Mouse (Mus musculus) cerebellum, postnatal 36 days (tissue): ENCODE measurements around the gene Sema5b.
"Not testable (repeated sequence)": the region's sequence is repeated elsewhere in the genome, so short reads cannot be mapped to it uniquely, and the experiment has no call there.

Experiments used
- DNase-seq, 2 experiments: peaks; one replicate each; pipeline ENCODE4 v3.0.0; 2021 to 2022; ENCODE audit warnings: mixed read lengths in 2 of 2

The Sema5b gene

DNA sequence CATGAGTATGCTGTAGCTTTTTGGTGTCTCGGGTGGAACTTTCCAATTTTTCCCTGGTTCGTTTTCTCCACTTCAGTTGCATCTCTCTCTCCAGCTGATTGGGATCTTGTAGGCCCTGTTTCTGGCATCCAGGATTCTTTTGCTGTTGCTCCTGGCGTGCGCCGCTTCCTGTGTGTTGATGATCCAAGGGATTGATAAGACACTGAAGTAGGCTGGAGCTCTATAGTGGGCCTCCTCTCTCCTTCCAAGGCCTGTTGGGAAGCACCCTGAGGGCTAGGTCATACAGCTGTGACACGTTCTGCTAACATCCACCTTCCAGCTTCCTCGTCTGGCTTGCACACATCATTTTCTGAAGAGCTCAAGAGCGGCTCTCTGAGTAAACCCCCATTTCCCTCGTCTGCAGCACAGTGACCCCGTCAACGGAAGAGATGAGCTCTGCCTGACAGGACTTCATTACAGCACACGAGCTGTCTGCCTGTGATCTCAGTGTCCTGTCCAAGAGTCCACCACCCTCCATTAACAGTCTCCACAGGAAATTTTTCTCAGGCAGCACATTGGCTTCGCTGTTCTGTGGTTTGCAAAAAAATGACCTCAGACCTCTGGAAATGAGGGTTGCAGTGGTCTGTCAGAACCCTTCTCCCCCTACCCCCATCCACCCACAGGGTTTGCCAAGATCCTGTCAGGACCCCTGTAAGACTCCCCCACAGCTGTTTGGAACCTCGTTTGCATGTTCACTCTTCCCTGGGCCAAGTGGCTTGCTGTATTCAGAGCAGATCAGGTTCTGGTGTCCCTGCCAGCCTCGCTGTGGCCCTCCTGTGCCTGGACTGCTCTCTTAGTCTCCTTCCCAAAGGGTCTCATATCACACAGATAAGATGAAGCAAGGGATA is 14.9 kb downstream of the Sema5b start:
- DNase-seq, result no peak

DNA sequence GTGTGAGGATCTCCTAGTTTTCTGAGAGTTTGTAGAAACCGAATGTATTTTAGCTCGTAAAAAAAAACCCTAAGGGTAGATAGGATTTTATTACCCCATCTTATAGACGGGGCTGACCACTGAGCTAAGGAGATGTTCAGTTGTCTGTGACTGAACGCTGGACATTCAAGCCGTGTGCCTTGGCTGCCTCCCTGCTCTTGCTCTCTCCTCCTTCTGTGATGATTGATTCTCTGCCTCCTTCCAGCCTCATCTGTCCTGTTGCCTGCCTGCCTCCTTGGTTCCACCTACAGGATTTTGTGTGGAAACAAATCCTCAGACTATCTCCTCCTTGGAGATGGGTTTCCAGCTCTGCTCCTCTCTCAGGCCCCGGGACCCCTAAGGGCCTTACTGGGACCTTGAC is 16.1 kb downstream of the Sema5b start:
- no peak for DNase-seq

DNA sequence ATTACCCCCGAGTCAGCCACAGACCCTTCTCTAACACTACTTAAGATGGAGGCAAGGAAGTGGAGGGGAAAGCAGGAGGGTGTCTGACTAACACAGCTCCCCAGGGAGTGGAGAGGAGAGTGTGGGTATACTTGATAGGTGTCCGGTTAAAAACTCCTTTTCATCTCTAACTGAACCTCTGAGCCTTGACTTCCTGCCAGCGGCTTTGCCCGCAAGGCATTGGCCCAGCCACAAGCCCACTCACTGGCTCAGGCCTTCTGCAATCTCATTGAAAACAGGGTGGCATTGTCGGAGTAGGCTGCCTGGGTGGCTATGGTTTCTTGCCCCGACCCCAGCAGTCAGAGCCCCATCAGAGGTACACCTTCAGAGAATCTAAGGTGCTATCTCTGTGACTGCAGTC is 20.6 kb downstream of the Sema5b start:
- DNase-seq, result no peak

GRCm38 (mm10) chr16:35564246-35564905 is 23.4 kb downstream of the Sema5b start:
- DNase-seq, result no peak

DNA sequence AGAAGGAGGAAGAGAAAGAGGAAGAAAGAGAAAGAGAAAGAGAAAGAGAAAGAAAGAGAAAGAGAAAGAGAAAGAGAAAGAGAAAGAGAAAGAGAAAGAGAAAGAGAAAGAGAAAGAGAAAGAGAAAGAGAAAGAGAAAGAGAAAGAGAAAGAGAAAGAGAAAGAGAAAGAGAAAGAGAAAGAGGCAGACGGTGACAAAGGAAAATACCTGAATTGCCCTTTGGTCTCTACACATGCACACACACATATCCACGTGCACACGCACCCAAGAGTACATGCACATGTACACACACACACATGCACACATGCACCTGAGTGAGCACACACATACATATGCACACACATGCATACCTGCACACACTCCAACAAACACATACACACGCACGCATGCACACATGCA is 24.7 kb downstream of the Sema5b start:
- DNase-seq, result not testable (repeated sequence)

GRCm38 (mm10) chr16:35568225-35568880 is 27.4 kb downstream of the Sema5b start:
- no peak for DNase-seq

- DNase-seq, result no peak
Measured at GRCm38 (mm10) chr16:35569347-35569746, 28.4 kb downstream of the Sema5b start.

- DNase-seq, result no peak
Measured at GRCm38 (mm10) chr16:35569758-35570157, 28.8 kb downstream of the Sema5b start.

DNA sequence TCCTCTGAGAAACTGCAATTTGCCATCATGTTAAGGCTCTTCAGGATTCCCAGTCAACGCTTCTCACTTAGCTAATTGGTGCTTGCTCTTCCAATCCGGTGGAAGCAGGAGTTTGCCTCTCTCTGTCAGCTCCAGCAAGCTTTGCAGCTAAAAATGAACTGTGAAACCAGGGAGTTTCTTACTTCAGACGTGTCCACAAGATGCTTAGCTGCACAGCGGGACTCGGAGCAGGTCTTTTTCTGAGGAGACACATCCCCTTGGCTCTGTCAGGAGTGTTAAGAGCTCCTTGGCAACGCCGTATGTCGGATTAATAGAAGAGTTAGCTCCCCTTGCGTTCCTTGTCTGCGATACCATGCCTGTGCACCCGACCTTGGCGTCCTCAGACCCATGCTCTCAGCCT is 29.7 kb downstream of the Sema5b start:
- no peak for DNase-seq

DNA sequence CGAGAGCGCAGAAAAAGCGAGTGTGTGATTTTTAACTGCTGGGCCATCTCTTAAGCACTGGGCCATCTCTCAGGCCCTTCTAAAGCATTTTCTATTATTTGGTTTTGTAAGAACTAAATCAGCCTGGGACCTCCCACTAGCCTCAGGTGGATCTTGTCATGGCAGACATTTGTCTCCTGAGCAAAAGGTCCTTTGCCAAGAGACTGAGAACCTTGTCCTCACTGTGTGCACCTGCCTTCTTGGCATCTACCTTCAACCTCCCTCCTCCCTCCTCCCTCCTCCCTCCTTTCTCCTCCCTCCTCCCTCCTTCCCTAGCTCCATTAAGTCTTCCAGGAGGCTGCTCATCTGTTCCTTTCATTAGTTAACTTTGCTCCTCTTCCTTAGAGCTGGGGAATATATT is 32.6 kb downstream of the Sema5b start:
- DNase-seq, result peak in 1 of 2 experiments; percentile 19

GRCm38 (mm10) chr16:35577181-35577941 is 36.4 kb downstream of the Sema5b start:
- DNase-seq, result peak; percentile 90 to 91

- DNase-seq, result no peak
Measured at GRCm38 (mm10) chr16:35581299-35581698, 40.4 kb downstream of the Sema5b start.

DNA sequence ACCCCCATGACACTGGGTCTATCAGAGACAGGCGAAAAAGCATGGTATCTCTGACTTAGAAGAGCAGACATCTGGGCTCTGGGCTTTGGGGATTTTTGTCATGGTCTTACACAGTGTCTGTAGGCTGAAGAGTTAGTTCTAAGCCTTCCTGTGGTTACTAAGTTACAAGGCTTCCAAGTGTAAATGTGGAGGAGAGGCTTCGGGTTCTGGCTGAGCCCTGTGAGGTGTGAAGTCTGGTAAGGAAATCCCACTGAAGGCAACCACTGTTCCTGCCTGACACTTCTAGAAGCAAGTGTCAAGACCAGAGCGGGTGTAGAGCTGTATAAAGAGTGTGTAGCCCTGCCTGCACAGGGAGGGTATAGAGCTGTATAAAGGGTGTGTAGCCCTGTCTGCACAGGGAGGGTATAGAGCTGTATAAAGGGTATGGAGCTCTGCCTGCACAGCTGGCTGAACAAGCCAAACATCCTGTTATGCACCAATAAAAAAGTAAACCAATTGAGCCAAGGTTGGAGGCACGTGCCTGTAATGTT is 42.7 kb downstream of the Sema5b start:
- no peak for DNase-seq

- no peak for DNase-seq
Measured at GRCm38 (mm10) chr16:35585126-35585694, 44.3 kb downstream of the Sema5b start.

GRCm38 (mm10) chr16:35587046-35587779 is 46.3 kb downstream of the Sema5b start:
- no peak for DNase-seq

GRCm38 (mm10) chr16:35587866-35588465 is 47.0 kb downstream of the Sema5b start:
- no peak for DNase-seq

- no peak for DNase-seq
Measured at GRCm38 (mm10) chr16:35588731-35589151, 47.8 kb downstream of the Sema5b start.

GRCm38 (mm10) chr16:35591756-35592155 is 50.8 kb downstream of the Sema5b start:
- DNase-seq, result no peak

GRCm38 (mm10) chr16:35592274-35593065 is 51.5 kb downstream of the Sema5b start:
- DNase-seq, result peak; percentile 51 to 65

DNA sequence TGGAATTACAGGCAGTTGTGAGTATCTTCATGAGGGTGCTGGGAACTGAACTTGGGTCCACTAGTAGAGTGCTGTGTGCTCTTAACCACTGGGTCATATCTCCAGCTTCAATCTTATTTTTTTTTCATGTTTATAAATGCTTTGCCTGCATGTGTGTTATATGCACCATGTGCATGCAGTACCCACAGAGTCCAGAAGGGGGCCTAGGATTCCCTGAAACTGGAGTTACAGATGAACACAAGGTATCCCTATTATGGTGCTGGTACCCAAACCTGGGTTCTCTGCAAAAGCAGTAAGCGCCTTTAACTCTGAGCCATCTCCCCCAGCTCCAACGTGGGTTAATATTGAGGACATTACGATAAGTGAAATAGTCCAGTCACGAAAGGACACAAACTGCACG is 52.5 kb downstream of the Sema5b start:
- DNase-seq, result no peak
